Comparison of ENCODE assay signal across 23 mouse cellular contexts in the genomic region with DNA sequence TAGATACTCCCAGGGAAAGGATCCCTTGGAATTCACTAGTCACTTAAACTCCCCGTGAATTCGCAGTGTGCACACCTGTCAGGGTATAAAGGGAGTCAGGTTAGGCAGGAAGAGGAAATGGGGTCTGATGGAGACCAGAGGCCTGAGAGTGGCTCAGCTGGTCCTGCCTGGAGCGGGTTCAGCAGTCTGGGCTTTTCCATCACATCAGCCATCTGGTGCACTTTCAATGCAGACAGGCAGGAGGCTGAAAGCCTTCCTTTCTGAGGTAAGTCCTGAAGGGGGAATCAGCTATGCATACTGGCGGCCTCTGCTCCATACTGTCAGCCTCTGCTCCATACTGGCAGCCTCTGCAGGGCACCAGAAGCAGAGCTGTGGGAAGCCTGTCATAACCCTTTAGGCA. TPM values are rescaled to one million over a fixed set of nuclear protein-coding genes. Genes with fewer than 3 reads are reported as not detected.
DNase-seq lines count a peak whose midpoint lies in the region; ATAC-seq lines count a peak whose summit lies in the region.
"Had no signal": no experiment of that assay in that cellular context is flagged by ENCODE, and none has a peak within 500 bp of the region (broad histone marks: within the 10 kb centered on the region; RNA-seq: fewer than 3 reads in every experiment).

No protein-coding gene starts in this region.

- 65% methylated on average over 4 of the region's 4 CpGs for WGBS in hindbrain, embryonic 12.5 days
- 74% methylated on average over 4 of the region's 4 CpGs for WGBS in hindbrain, embryonic 11.5 days
- 58% methylated on average over 4 of the region's 4 CpGs for WGBS in neural tube, embryonic 13.5 days
- WGBS in neural tube, embryonic 15.5 days = 75% methylated on average over 4 of the region's 4 CpGs

- peak; percentile 1 for DNase-seq in cerebellum, adult 9-11 months
- DNase-seq in cerebellum, adult 11-12 months = no peak
- DNase-seq in hindbrain, embryonic 11.5 days (ENCODE audit: low spot score) = no peak
- DNase-seq in urinary bladder, postnatal 10 days (ENCODE audit: low spot score) = peak; percentile 7
- DNase-seq in urinary bladder, adult 18-20 months (ENCODE audit: low spot score in 2 of 2) = no peak
- DNase-seq: cerebellum, adult 18-20 months; gastrocnemius, postnatal 25 days; kidney, postnatal 10 days; liver, postnatal 0 days; lung, postnatal 14 days; thymus, adult 2 months had no signal

- H3K36me3 ChIP-seq in hindbrain, embryonic 12.5 days = no peaks in the 10 kb centered on the region
- H3K36me3 ChIP-seq in hindbrain, embryonic 11.5 days (ENCODE audit: control insufficient read depth, insufficient read depth, low read length) = no peaks in the 10 kb centered on the region
- no peaks in the 10 kb centered on the region for H3K36me3 ChIP-seq in neural tube, embryonic 13.5 days
- H3K36me3 ChIP-seq in neural tube, embryonic 15.5 days = no peaks in the 10 kb centered on the region
- H3K36me3 ChIP-seq: forebrain, embryonic 10.5 days; hindbrain, embryonic 15.5 days; intestine, embryonic 15.5 days; limb, embryonic 12.5 days had no signal

- H3K4me1 ChIP-seq in hindbrain, embryonic 12.5 days = peaks cover 4% of the 10 kb centered on the region
- H3K4me1 ChIP-seq in hindbrain, embryonic 11.5 days (replicated peaks; ENCODE audit: control insufficient read depth, insufficient read depth, low read length) = no peaks in the 10 kb centered on the region
- peaks cover 8% of the 10 kb centered on the region; the same call in 1 of the 2 replicates for H3K4me1 ChIP-seq in neural tube, embryonic 13.5 days (replicated peaks)
- H3K4me1 ChIP-seq in neural tube, embryonic 15.5 days = peaks cover 5% of the 10 kb centered on the region

- ATAC-seq in hindbrain, embryonic 12.5 days (ENCODE audit: low FRiP score) = no peak
- no peak for ATAC-seq in hindbrain, embryonic 11.5 days (ENCODE audit: low FRiP score)
- no peak for ATAC-seq in neural tube, embryonic 13.5 days (ENCODE audit: low read depth)
- ATAC-seq in neural tube, embryonic 15.5 days (ENCODE audit: low FRiP score) = no peak
- ATAC-seq: forebrain, embryonic 16.5 days; intestine, embryonic 15.5 days; liver, postnatal 0 days had no signal

- no peaks in the 10 kb centered on the region for H3K9me3 ChIP-seq in hindbrain, embryonic 12.5 days (replicated peaks)
- H3K9me3 ChIP-seq in hindbrain, embryonic 11.5 days (ENCODE audit: control insufficient read depth, low read length) = no peaks in the 10 kb centered on the region
- H3K9me3 ChIP-seq in neural tube, embryonic 13.5 days = no peaks in the 10 kb centered on the region
- H3K9me3 ChIP-seq in neural tube, embryonic 15.5 days (replicated peaks) = no peaks in the 10 kb centered on the region
- H3K9me3 ChIP-seq: hindbrain, embryonic 15.5 days; intestine, embryonic 15.5 days; limb, embryonic 12.5 days; stomach, embryonic 15.5 days had no signal

- peak overlapping the region; percentile 23; the same call in 1 of the 2 replicates for H3K27ac ChIP-seq in hindbrain, embryonic 12.5 days
- no peak overlapping the region for H3K27ac ChIP-seq in hindbrain, embryonic 11.5 days (ENCODE audit: low read depth, low read length)
- H3K27ac ChIP-seq in neural tube, embryonic 13.5 days (replicated peaks) = 0 out of 2 replicates have a peak overlapping the region, but pooled peaks have one; percentile 28
- no peak overlapping the region; the same call in 1 of the 2 replicates for H3K27ac ChIP-seq in neural tube, embryonic 15.5 days (replicated peaks)
- H3K27ac ChIP-seq: forebrain, embryonic 10.5 days; heart, adult 2 months; hindbrain, embryonic 15.5 days; intestine, embryonic 15.5 days; limb, embryonic 12.5 days; stomach, embryonic 15.5 days had no signal

- peaks cover 17% of the 10 kb centered on the region for H3K27me3 ChIP-seq in hindbrain, embryonic 12.5 days
- H3K27me3 ChIP-seq in hindbrain, embryonic 11.5 days (ENCODE audit: control insufficient read depth, insufficient read depth, low read length) = peaks cover 2% of the 10 kb centered on the region
- peaks cover 10% of the 10 kb centered on the region for H3K27me3 ChIP-seq in neural tube, embryonic 13.5 days
- no peaks in the 10 kb centered on the region for H3K27me3 ChIP-seq in neural tube, embryonic 15.5 days (replicated peaks)
- H3K27me3 ChIP-seq: intestine, embryonic 15.5 days; stomach, embryonic 15.5 days had no signal

- no peak overlapping the region for H3K4me3 ChIP-seq in hindbrain, embryonic 12.5 days
- no peak overlapping the region for H3K4me3 ChIP-seq in hindbrain, embryonic 11.5 days (ENCODE audit: low read depth, low read length)
- no peak overlapping the region for H3K4me3 ChIP-seq in neural tube, embryonic 13.5 days
- no peak overlapping the region for H3K4me3 ChIP-seq in neural tube, embryonic 15.5 days (replicated peaks)
- H3K4me3 ChIP-seq: forebrain, embryonic 10.5 days; heart, adult 2 months; hindbrain, embryonic 15.5 days; intestine, embryonic 15.5 days; limb, embryonic 12.5 days; stomach, embryonic 15.5 days had no signal

- H3K9ac ChIP-seq in hindbrain, embryonic 12.5 days = no peak overlapping the region
- no peak overlapping the region for H3K9ac ChIP-seq in hindbrain, embryonic 11.5 days (ENCODE audit: low read depth, low read length)
- H3K9ac ChIP-seq in neural tube, embryonic 13.5 days = no peak overlapping the region
- H3K9ac ChIP-seq in neural tube, embryonic 15.5 days (replicated peaks) = no peak overlapping the region
- H3K9ac ChIP-seq: hindbrain, embryonic 15.5 days; intestine, embryonic 15.5 days; limb, embryonic 12.5 days; liver, postnatal 0 days; stomach, embryonic 15.5 days had no signal

- no peak overlapping the region for H3K4me2 ChIP-seq in hindbrain, embryonic 12.5 days (replicated peaks)
- no peak overlapping the region for H3K4me2 ChIP-seq in hindbrain, embryonic 11.5 days (replicated peaks; ENCODE audit: low read depth, low read length)
- H3K4me2 ChIP-seq in neural tube, embryonic 13.5 days = no peak overlapping the region
- H3K4me2 ChIP-seq in neural tube, embryonic 15.5 days = no peak overlapping the region
- H3K4me2 ChIP-seq: hindbrain, embryonic 15.5 days; intestine, embryonic 15.5 days; limb, embryonic 12.5 days; liver, embryonic 11.5 days; midbrain, embryonic 11.5 days; stomach, embryonic 15.5 days had no signal

RNA-seq across cellular contexts. Expression of a gene that starts 3.9 kb away (rescaled TPM):
- 39.0 and 43.6 TPM in 2 replicates for polyA plus RNA-seq in hindbrain, embryonic 12.5 days (2016; fragmentation: Nextera tagmentation; extraction: Ambion mirVana)
- polyA plus RNA-seq in hindbrain, embryonic 11.5 days (2014; fragmentation: Nextera tagmentation; extraction: Ambion mirVana) = 33.4 and 36.8 TPM in 2 replicates
- 47.2 and 51.0 TPM in 2 replicates for polyA plus RNA-seq in neural tube, embryonic 13.5 days (2015; fragmentation: Nextera tagmentation; extraction: Ambion mirVana)
- 99.0 and 99.7 TPM in 2 replicates for polyA plus RNA-seq in neural tube, embryonic 15.5 days (2015; fragmentation: Nextera tagmentation; extraction: Ambion mirVana)

RNA-seq across cellular contexts. Expression of a gene that starts 27.0 kb away (rescaled TPM):
- 0.34 and 1.1 TPM in 2 replicates for polyA plus RNA-seq in hindbrain, embryonic 12.5 days (2016; fragmentation: Nextera tagmentation; extraction: Ambion mirVana)
- polyA plus RNA-seq in hindbrain, embryonic 11.5 days (2014; fragmentation: Nextera tagmentation; extraction: Ambion mirVana) = 0.45 TPM in 1 of 2 replicates, not detected in the other
- polyA plus RNA-seq in neural tube, embryonic 13.5 days (2015; fragmentation: Nextera tagmentation; extraction: Ambion mirVana) = 0.11 TPM in 1 of 2 replicates, not detected in the other
- polyA plus RNA-seq in neural tube, embryonic 15.5 days (2015; fragmentation: Nextera tagmentation; extraction: Ambion mirVana) = 0.15 and 3.7 TPM in 2 replicates
- polyA plus RNA-seq: forebrain, embryonic 16.5 days had no signal

RNA-seq across cellular contexts. Expression of a gene that starts 54.5 kb away (rescaled TPM):
- polyA plus RNA-seq in hindbrain, embryonic 12.5 days (2016; fragmentation: Nextera tagmentation; extraction: Ambion mirVana) = 662 and 667 TPM in 2 replicates
- 847 and 854 TPM in 2 replicates for polyA plus RNA-seq in hindbrain, embryonic 11.5 days (2014; fragmentation: Nextera tagmentation; extraction: Ambion mirVana)
- polyA plus RNA-seq in neural tube, embryonic 13.5 days (2015; fragmentation: Nextera tagmentation; extraction: Ambion mirVana) = 513 and 586 TPM in 2 replicates
- polyA plus RNA-seq in neural tube, embryonic 15.5 days (2015; fragmentation: Nextera tagmentation; extraction: Ambion mirVana) = 403 and 429 TPM in 2 replicates

Comparison
In these comparisons a context has a peak if more than half of its experiments do, and no peak if none do; other contexts are left out.
1. DNase-seq: peak in cerebellum, adult 9-11 months (single experiment) and urinary bladder, postnatal 10 days (single experiment); none in cerebellum, adult 11-12 months (single experiment), hindbrain, embryonic 11.5 days (single experiment) and urinary bladder, adult 18-20 months (0 of 2).
2. H3K27ac ChIP-seq: peak in hindbrain, embryonic 12.5 days (single experiment) and neural tube, embryonic 13.5 days (single experiment); none in hindbrain, embryonic 11.5 days (single experiment) and neural tube, embryonic 15.5 days (single experiment).